In genomic region chr13:9649894-9650293, GRCm38 (mm10) we compare ENCODE assay signal across 24 mouse cellular contexts.
"Had no signal": no experiment of that assay in that cellular context is flagged by ENCODE, and none has a peak within 500 bp of the region (broad histone marks: within the 10 kb centered on the region; RNA-seq: fewer than 3 reads in every experiment).

No protein-coding gene starts in this region.

- H3K4me1 ChIP-seq: hindbrain, embryonic 10.5 days; hindbrain, embryonic 12.5 days; limb, embryonic 10.5 days; limb, embryonic 12.5 days; liver, embryonic 13.5 days; liver, embryonic 15.5 days had no signal

- H3K4me3 ChIP-seq: gastrocnemius, adult 2 months; heart, embryonic 10.5 days; heart, embryonic 12.5 days; hindbrain, embryonic 10.5 days; hindbrain, embryonic 12.5 days; limb, embryonic 10.5 days; limb, embryonic 12.5 days; liver, embryonic 13.5 days; liver, embryonic 15.5 days had no signal

- H3K27ac ChIP-seq: gastrocnemius, adult 2 months; heart, embryonic 10.5 days; hindbrain, embryonic 10.5 days; hindbrain, embryonic 12.5 days; hindbrain, embryonic 14.5 days; limb, embryonic 10.5 days; limb, embryonic 12.5 days; liver, embryonic 13.5 days; liver, embryonic 15.5 days had no signal

- H3K9me3 ChIP-seq: heart, embryonic 10.5 days; heart, embryonic 12.5 days; hindbrain, embryonic 10.5 days; hindbrain, embryonic 12.5 days; limb, embryonic 10.5 days; limb, embryonic 12.5 days; liver, embryonic 13.5 days; liver, embryonic 15.5 days had no signal

- H3K9ac ChIP-seq: heart, embryonic 12.5 days; hindbrain, embryonic 12.5 days; hindbrain, embryonic 14.5 days; limb, embryonic 12.5 days; liver, embryonic 13.5 days; liver, embryonic 15.5 days had no signal

- H3K4me2 ChIP-seq: heart, embryonic 12.5 days; hindbrain, embryonic 12.5 days; hindbrain, embryonic 14.5 days; limb, embryonic 12.5 days; liver, embryonic 11.5 days; liver, embryonic 13.5 days; liver, embryonic 15.5 days had no signal

- H3K27me3 ChIP-seq: heart, embryonic 12.5 days; hindbrain, embryonic 12.5 days; limb, embryonic 12.5 days; liver, embryonic 13.5 days; liver, embryonic 15.5 days had no signal

- DNase-seq: gastrocnemius, adult 2 months; gastrocnemius, postnatal 10 days; gastrocnemius, postnatal 25 days; heart, adult 18-20 months; heart, postnatal 10 days; heart, postnatal 4 days; kidney, adult 11 months; kidney, adult 8-10 months; kidney, postnatal 10 days; kidney, postnatal 25 days; kidney, postnatal 4 days; liver; liver, embryonic 13.5 days had no signal

- H3K36me3 ChIP-seq: heart, embryonic 10.5 days; hindbrain, embryonic 10.5 days; hindbrain, embryonic 12.5 days; limb, embryonic 10.5 days; limb, embryonic 12.5 days; liver, embryonic 13.5 days; liver, embryonic 15.5 days had no signal

- ATAC-seq: hindbrain, embryonic 16.5 days; inflammation-experienced regulatory T-cells, adult 6 months had no signal
